Mouse (Mus musculus): ENCODE data around the gene Gm20388. TPM values are rescaled to one million over a fixed set of nuclear protein-coding genes. Genes with fewer than 3 reads are reported as not detected.

Gm20388 gene
- polyA plus RNA-seq, 1 experiment from 2014 or later, result 7.4 TPM

- H3K27ac ChIP-seq (ENCODE audit: low read length), result no peak overlapping the region
- no peak overlapping the region for H3K9ac ChIP-seq (ENCODE audit: low read length)
- 92% methylated on average over 8 of the region's 8 CpGs for WGBS
- H3K4me1 ChIP-seq (ENCODE audit: control insufficient read depth, insufficient read depth, low read length), result no peaks in the 10 kb centered on the region
- H3K9me3 ChIP-seq (replicated peaks; ENCODE audit: control insufficient read depth, low read length), result no peaks in the 10 kb centered on the region
- no peaks in the 10 kb centered on the region for H3K36me3 ChIP-seq (ENCODE audit: control insufficient read depth, insufficient read depth, low read length)
- ATAC-seq (ENCODE audit: insufficient read depth, low FRiP score), result no peak
- H3K27me3 ChIP-seq (ENCODE audit: control insufficient read depth, insufficient read depth, low read length), result no peaks in the 10 kb centered on the region
- H3K4me2 ChIP-seq (ENCODE audit: low read depth, low read length), result no peak overlapping the region
- no peak overlapping the region for H3K4me3 ChIP-seq (replicated peaks; ENCODE audit: low read length)
Measured at GRCm38 (mm10) chr8:123291716-123292115, 3381.1 kb downstream of the Gm20388 start.

DNA sequence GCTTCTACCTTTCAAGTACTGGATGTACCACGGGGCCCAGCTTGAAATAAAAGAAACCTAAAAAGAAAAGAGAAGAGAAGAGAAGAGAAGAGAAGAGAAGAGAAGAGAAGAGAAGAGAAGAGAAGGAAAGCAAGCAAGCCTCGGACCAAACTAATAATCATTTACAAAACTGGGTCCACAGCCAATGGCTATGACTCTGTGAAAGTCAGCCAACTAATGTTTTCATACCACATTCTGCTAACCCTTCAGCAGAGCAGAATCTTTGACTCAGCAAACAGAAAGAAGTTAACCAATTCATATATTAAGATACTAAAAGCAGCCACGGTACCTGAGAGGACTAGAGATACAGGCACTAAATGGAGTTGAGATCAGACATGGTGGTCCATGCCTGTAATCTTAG, 3381.6 kb downstream of the Gm20388 start:
- no peaks in the 10 kb centered on the region for H3K9me3 ChIP-seq (replicated peaks; ENCODE audit: control insufficient read depth, low read length)
- H3K36me3 ChIP-seq (ENCODE audit: control insufficient read depth, insufficient read depth, low read length), result no peaks in the 10 kb centered on the region
- H3K4me1 ChIP-seq (ENCODE audit: control insufficient read depth, insufficient read depth, low read length), result no peaks in the 10 kb centered on the region
- no peak for ATAC-seq (ENCODE audit: insufficient read depth, low FRiP score)
- H3K27ac ChIP-seq (ENCODE audit: low read length), result no peak overlapping the region
- H3K27me3 ChIP-seq (ENCODE audit: control insufficient read depth, insufficient read depth, low read length), result no peaks in the 10 kb centered on the region
- H3K4me2 ChIP-seq (ENCODE audit: low read depth, low read length), result no peak overlapping the region
- 85% methylated on average over 3 of the region's 3 CpGs for WGBS
- no peak overlapping the region for H3K4me3 ChIP-seq (replicated peaks; ENCODE audit: low read length)
- no peak overlapping the region for H3K9ac ChIP-seq (ENCODE audit: low read length)

DNA sequence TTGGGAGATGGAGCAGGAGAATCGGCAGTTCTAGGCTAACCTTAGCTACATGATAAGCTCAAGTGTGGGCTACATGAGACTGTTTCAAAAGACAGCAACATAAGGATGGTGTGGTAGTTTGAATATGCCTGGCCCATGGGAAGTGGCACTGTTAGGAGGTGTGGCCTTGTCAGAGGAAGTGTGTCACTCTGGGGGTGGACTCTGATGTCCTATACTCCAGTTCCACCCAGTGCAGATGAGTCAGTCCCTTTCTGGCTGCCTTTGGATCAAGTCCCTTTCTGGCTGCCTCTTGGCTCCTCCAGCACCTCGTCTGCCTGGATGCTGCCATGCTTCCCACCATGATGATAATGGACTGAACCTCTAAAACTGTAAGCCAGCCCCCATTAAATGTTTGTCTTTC, 3382.1 kb downstream of the Gm20388 start:
- H3K36me3 ChIP-seq (ENCODE audit: control insufficient read depth, insufficient read depth, low read length), result no peaks in the 10 kb centered on the region
- no peak overlapping the region for H3K9ac ChIP-seq (ENCODE audit: low read length)
- ATAC-seq (ENCODE audit: insufficient read depth, low FRiP score), result no peak
- H3K4me3 ChIP-seq (replicated peaks; ENCODE audit: low read length), result no peak overlapping the region
- no peaks in the 10 kb centered on the region for H3K9me3 ChIP-seq (replicated peaks; ENCODE audit: control insufficient read depth, low read length)
- H3K4me1 ChIP-seq (ENCODE audit: control insufficient read depth, insufficient read depth, low read length), result no peaks in the 10 kb centered on the region
- H3K4me2 ChIP-seq (ENCODE audit: low read depth, low read length), result no peak overlapping the region
- H3K27me3 ChIP-seq (ENCODE audit: control insufficient read depth, insufficient read depth, low read length), result no peaks in the 10 kb centered on the region
- no peak overlapping the region for H3K27ac ChIP-seq (ENCODE audit: low read length)
- 86% methylated on average over 2 of the region's 2 CpGs for WGBS

DNA sequence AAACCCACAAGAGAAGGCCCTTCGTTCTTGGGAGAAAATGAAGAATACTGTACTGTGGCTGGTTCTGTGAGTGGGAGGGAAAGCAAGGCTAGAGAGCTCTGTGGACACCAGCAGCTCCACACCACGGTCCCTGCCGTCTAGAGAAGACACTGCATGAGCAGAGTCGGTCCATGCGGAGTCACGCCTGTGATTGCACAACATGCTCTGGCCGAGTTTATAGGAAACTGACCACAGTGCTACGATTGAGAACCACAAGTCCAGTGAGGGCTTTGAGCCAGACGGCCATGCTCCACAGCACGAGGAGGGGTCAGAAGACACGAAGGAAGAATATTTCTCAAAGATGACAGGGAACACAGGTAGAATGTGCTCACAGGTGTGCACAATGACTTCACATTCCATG, 3387.7 kb downstream of the Gm20388 start:
- H3K36me3 ChIP-seq (ENCODE audit: control insufficient read depth, insufficient read depth, low read length), result no peaks in the 10 kb centered on the region; the same call in 1 of the 2 replicates
- no peak overlapping the region for H3K27ac ChIP-seq (ENCODE audit: low read length)
- no peak overlapping the region for H3K9ac ChIP-seq (ENCODE audit: low read length)
- no peaks in the 10 kb centered on the region for H3K4me1 ChIP-seq (ENCODE audit: control insufficient read depth, insufficient read depth, low read length)
- no peaks in the 10 kb centered on the region for H3K27me3 ChIP-seq (ENCODE audit: control insufficient read depth, insufficient read depth, low read length)
- ATAC-seq (ENCODE audit: insufficient read depth, low FRiP score), result no peak
- no peaks in the 10 kb centered on the region for H3K9me3 ChIP-seq (replicated peaks; ENCODE audit: control insufficient read depth, low read length)
- no peak overlapping the region for H3K4me2 ChIP-seq (ENCODE audit: low read depth, low read length)
- no peak overlapping the region for H3K4me3 ChIP-seq (replicated peaks; ENCODE audit: low read length)
- 92% methylated on average over 11 of the region's 11 CpGs for WGBS

DNA sequence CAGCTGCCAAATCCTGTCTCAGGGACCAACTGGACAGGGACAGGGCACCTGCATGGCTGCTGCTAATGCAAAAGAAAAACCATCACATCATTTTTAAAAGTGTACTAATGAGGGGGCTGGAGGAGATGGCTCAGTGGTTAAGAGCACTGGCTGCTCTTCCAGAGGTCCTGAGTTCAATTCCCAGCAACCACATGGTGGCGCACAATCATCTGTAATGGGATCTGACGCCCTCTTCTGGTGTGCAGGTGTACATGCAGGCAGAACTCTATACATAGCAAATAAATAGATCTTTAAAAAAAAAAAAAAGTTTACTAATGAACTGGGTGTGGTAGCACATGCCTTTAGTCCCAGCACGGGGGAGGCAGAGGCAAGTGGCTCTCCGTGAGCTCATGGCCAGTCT, 3398.1 kb downstream of the Gm20388 start:
- ATAC-seq (ENCODE audit: insufficient read depth, low FRiP score), result no peak
- H3K27ac ChIP-seq (ENCODE audit: low read length), result no peak overlapping the region
- H3K4me2 ChIP-seq (ENCODE audit: low read depth, low read length), result no peak overlapping the region
- no peaks in the 10 kb centered on the region for H3K4me1 ChIP-seq (ENCODE audit: control insufficient read depth, insufficient read depth, low read length)
- H3K4me3 ChIP-seq (replicated peaks; ENCODE audit: low read length), result no peak overlapping the region
- 0 out of 2 replicates have a peak, but pooled peaks cover 3% of the 10 kb centered on the region for H3K36me3 ChIP-seq (ENCODE audit: control insufficient read depth, insufficient read depth, low read length)
- H3K9ac ChIP-seq (ENCODE audit: low read length), result no peak overlapping the region
- WGBS, result 65% methylated on average over 4 of the region's 4 CpGs
- no peaks in the 10 kb centered on the region for H3K9me3 ChIP-seq (replicated peaks; ENCODE audit: control insufficient read depth, low read length)
- H3K27me3 ChIP-seq (ENCODE audit: control insufficient read depth, insufficient read depth, low read length), result no peaks in the 10 kb centered on the region

- ATAC-seq (ENCODE audit: insufficient read depth, low FRiP score), result peak; percentile 84
- no peaks in the 10 kb centered on the region for H3K9me3 ChIP-seq (replicated peaks; ENCODE audit: control insufficient read depth, low read length)
- 3% methylated on average over 21 of the region's 21 CpGs for WGBS
- no peaks in the 10 kb centered on the region for H3K36me3 ChIP-seq (ENCODE audit: control insufficient read depth, insufficient read depth, low read length)
- peak overlapping the region; percentile 89 for H3K4me2 ChIP-seq (ENCODE audit: low read depth, low read length)
- H3K9ac ChIP-seq (ENCODE audit: low read length), result peak overlapping the region; percentile 75
- H3K27ac ChIP-seq (ENCODE audit: low read length), result no peak overlapping the region
- H3K27me3 ChIP-seq (ENCODE audit: control insufficient read depth, insufficient read depth, low read length), result no peaks in the 10 kb centered on the region
- peak overlapping the region; percentile 72 for H3K4me3 ChIP-seq (replicated peaks; ENCODE audit: low read length)
- 0 out of 2 replicates have a peak, but pooled peaks cover 3% of the 10 kb centered on the region for H3K4me1 ChIP-seq (ENCODE audit: control insufficient read depth, insufficient read depth, low read length)
Measured at GRCm38 (mm10) chr8:123317781-123318466, 3407.3 kb downstream of the Gm20388 start.

DNA sequence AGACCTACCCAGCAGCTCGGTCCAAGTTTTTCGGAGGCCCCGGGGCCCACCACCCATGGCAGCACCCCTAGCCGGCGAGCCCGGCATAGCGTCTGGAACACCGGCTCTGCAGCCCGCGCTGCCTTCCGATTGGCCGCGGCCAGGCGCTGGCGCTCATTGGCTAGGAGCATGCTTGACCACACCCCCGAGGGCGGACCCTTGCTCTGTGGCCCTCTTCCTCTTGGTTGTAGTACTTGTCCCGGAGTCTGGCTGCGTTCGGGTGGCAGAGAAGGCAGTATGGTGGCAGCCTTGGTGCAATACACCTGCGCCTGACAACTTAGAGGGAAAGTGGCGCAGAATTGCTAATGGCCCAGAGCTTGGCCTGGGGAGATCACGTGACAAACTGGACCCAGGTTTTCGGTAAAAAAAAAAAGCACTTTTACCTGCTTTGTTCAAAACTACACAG, 3407.8 kb downstream of the Gm20388 start, which contains the start of gene Fanca:
Gene Fanca (minus strand): TSS at position 110 of the 445 bp plus-strand sequence.
- Histone ChIP-seq H3K36me3 (ENCODE audit: control insufficient read depth, insufficient read depth, low read length) (no peaks in the 10 kb centered on the region), H3K9me3 (replicated peaks; ENCODE audit: control insufficient read depth, low read length) (no peaks in the 10 kb centered on the region), H3K9ac (ENCODE audit: low read length) (peak within 1 kb of the TSS; percentile 75), H3K27ac (ENCODE audit: low read length) (0 out of 2 replicates have a peak within 1 kb of the TSS, but pooled peaks have one; percentile 3), H3K4me2 (ENCODE audit: low read depth, low read length) (peak within 1 kb of the TSS; percentile 89), H3K4me1 (ENCODE audit: control insufficient read depth, insufficient read depth, low read length) (0 out of 2 replicates have a peak, but pooled peaks cover 3% of the 10 kb centered on the region), H3K4me3 (replicated peaks; ENCODE audit: low read length) (peak within 1 kb of the TSS; percentile 72), H3K27me3 (ENCODE audit: control insufficient read depth, insufficient read depth, low read length) (no peaks in the 10 kb centered on the region)
- peak; percentile 99 for ATAC-seq (ENCODE audit: insufficient read depth, low FRiP score)
- WGBS, result under 1% methylated on average over 24 of the region's 24 CpGs

GRCm38 (mm10) chr8:123319522-123320164, 3409.0 kb downstream of the Gm20388 start:
- WGBS, result 28% methylated on average over 7 of the region's 7 CpGs
- H3K4me3 ChIP-seq (replicated peaks; ENCODE audit: low read length), result no peak overlapping the region
- no peaks in the 10 kb centered on the region for H3K27me3 ChIP-seq (ENCODE audit: control insufficient read depth, insufficient read depth, low read length)
- no peak overlapping the region for H3K27ac ChIP-seq (ENCODE audit: low read length)
- H3K9me3 ChIP-seq (replicated peaks; ENCODE audit: control insufficient read depth, low read length), result no peaks in the 10 kb centered on the region
- no peaks in the 10 kb centered on the region for H3K36me3 ChIP-seq (ENCODE audit: control insufficient read depth, insufficient read depth, low read length)
- no peak overlapping the region for H3K4me2 ChIP-seq (ENCODE audit: low read depth, low read length)
- 0 out of 2 replicates have a peak, but pooled peaks cover 3% of the 10 kb centered on the region for H3K4me1 ChIP-seq (ENCODE audit: control insufficient read depth, insufficient read depth, low read length)
- H3K9ac ChIP-seq (ENCODE audit: low read length), result no peak overlapping the region
- ATAC-seq (ENCODE audit: insufficient read depth, low FRiP score), result no peak

DNA sequence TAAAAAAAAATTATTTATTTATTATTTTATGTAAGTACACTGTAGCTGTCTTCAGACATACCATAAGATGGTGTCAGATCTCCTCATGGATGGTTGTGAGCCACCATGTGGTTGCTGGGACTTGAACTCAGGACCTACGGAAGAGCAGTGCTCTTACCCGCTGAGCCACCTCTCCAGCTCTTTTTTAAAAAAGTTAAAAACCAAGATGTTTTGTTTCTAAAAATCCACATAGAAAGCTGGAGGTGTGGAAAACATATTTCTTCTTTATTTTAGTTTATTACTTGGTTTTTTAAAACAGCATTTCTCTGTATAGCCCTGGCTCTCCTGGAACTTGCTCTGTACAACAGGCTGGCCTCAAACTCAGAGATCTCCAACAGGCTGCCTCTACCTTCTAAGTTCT, 3417.9 kb downstream of the Gm20388 start:
- Histone ChIP-seq H3K4me2 (ENCODE audit: low read depth, low read length) (no peak overlapping the region), H3K27ac (ENCODE audit: low read length) (no peak overlapping the region), H3K9ac (ENCODE audit: low read length) (no peak overlapping the region)

More for the DNA sequence above, 3417.9 kb downstream of the Gm20388 start:
- WGBS, result 88% methylated on average over 2 of the region's 2 CpGs
- Histone ChIP-seq H3K9me3 (replicated peaks; ENCODE audit: control insufficient read depth, low read length) (no peaks in the 10 kb centered on the region), H3K36me3 (ENCODE audit: control insufficient read depth, insufficient read depth, low read length) (no peaks in the 10 kb centered on the region), H3K27me3 (ENCODE audit: control insufficient read depth, insufficient read depth, low read length) (no peaks in the 10 kb centered on the region), H3K4me1 (ENCODE audit: control insufficient read depth, insufficient read depth, low read length) (peaks cover 9% of the 10 kb centered on the region; the same call in 1 of the 2 replicates), H3K4me3 (replicated peaks; ENCODE audit: low read length) (no peak overlapping the region)
- ATAC-seq (ENCODE audit: insufficient read depth, low FRiP score), result no peak
